Mouse (Mus musculus) hindbrain, embryonic 15.5 days (tissue): ENCODE data around the gene Ssrp1. TPM values are rescaled to one million over a fixed set of nuclear protein-coding genes. Genes with fewer than 3 reads are reported as not detected.

Experiments used
- ATAC-seq: fragments of 200-750 bp; cut with Nextera tagmentation; 2 replicates; pipeline ENCODE4 v1.8.0; 2017; ENCODE audit warnings: low read depth, moderate number of reproducible peaks, moderate TSS enrichment; ENCODE audit not compliant: low FRiP score
- H3K27ac ChIP-seq: fragments of 300-500 bp; sonication (generic); replicated peaks from 2 replicates; pipeline ENCODE4 v1.5.1; 2015; ENCODE audit warnings: mild to moderate bottlenecking, inconsistent platforms
- H3K27me3 ChIP-seq: fragments of 300-500 bp; sonication (generic); 2 replicates; pipeline ENCODE4 v1.6.1; 2015; ENCODE audit warnings: control low read depth, inconsistent platforms
- H3K36me3 ChIP-seq: fragments of 300-500 bp; sonication (generic); 2 replicates; pipeline ENCODE4 v1.6.1; 2015; ENCODE audit warnings: control low read depth, inconsistent platforms
- H3K4me1 ChIP-seq: fragments of 300-500 bp; sonication (generic); replicated peaks from 2 replicates; pipeline ENCODE4 v1.6.1; 2015; ENCODE audit warnings: control low read depth, inconsistent platforms
- H3K4me2 ChIP-seq: fragments of 300-500 bp; sonication (generic); 2 replicates; pipeline ENCODE4 v1.6.1; 2015; ENCODE audit warnings: moderate library complexity, mild to moderate bottlenecking, inconsistent platforms
- H3K4me3 ChIP-seq: fragments of 300-500 bp; sonication (generic); 2 replicates; pipeline ENCODE4 v1.5.1; 2015; ENCODE audit warnings: mild to moderate bottlenecking, inconsistent platforms
- H3K9ac ChIP-seq: fragments of 300-500 bp; sonication (generic); 2 replicates; pipeline ENCODE4 v1.6.1; 2015; ENCODE audit warnings: inconsistent platforms
- H3K9me3 ChIP-seq: fragments of 300-500 bp; sonication (generic); 2 replicates; pipeline ENCODE4 v1.6.1; 2016; ENCODE audit warnings: control low read depth, inconsistent platforms
- WGBS: fragments of 180-500 bp; shearing (Covaris S2); methylation state at CpG from one replicate; pipeline ENCODE4 v1.1.7; 2015; 5-methylcytosine and 5-hydroxymethylcytosine counted together
- polyA plus RNA-seq: library from polyadenylated mRNA; unstranded; fragments of >200 nt; fragmentation: Nextera tagmentation; extraction: Ambion mirVana; gene quantifications from 2 replicates; pipeline ENCODE4 v1.2.1, GENCODE M21; 2015

Gene Ssrp1
- polyA plus RNA-seq, 1 experiment from 2014 or later, result 171 TPM

- Histone ChIP-seq H3K9me3 (no peaks in the 10 kb centered on the region), H3K27ac (no peak overlapping the region), H3K4me2 (no peak overlapping the region), H3K4me1 (peaks cover 6% of the 10 kb centered on the region; the same call in 1 of the 2 replicates), H3K9ac (no peak overlapping the region), H3K4me3 (no peak overlapping the region), H3K27me3 (no peaks in the 10 kb centered on the region), H3K36me3 (no peaks in the 10 kb centered on the region)
- ATAC-seq, result no peak
- 92% methylated on average over 14 of the region's 14 CpGs for WGBS
These were observed 24.4 kb upstream of the Ssrp1 start for GRCm38 (mm10) chr2:85012679-85013078.

- no peaks in the 10 kb centered on the region for H3K36me3 ChIP-seq
- no peak for ATAC-seq
- WGBS, result 91% methylated on average over 5 of the region's 5 CpGs
- H3K9me3 ChIP-seq, result no peaks in the 10 kb centered on the region
- no peaks in the 10 kb centered on the region for H3K27me3 ChIP-seq
- no peak overlapping the region for H3K9ac ChIP-seq
- H3K4me2 ChIP-seq, result no peak overlapping the region
- no peak overlapping the region for H3K27ac ChIP-seq
- H3K4me1 ChIP-seq, result peaks cover 6% of the 10 kb centered on the region; the same call in 1 of the 2 replicates
- H3K4me3 ChIP-seq, result no peak overlapping the region
These were observed 23.0 kb upstream of the Ssrp1 start for GRCm38 (mm10) chr2:85013826-85014587.

DNA sequence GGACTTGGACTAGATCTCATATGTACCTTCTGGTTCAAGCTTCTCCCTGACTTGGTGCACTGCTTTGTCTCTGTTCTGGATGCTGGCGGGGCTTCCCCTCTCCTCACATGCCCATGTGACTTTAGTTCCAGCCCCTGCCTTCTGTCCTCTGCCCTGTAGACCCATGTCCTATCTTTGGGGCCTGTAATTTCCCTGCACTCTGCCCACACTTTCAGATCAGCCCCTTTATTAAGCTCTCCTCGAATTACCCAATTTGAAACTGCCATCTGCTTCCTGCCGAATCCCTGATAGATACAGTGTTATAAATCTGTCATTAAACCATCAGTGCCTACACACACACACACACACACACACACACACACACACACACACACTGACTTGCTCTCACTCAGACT lies 22.4 kb upstream of the Ssrp1 start:
- no peak for ATAC-seq

DNA sequence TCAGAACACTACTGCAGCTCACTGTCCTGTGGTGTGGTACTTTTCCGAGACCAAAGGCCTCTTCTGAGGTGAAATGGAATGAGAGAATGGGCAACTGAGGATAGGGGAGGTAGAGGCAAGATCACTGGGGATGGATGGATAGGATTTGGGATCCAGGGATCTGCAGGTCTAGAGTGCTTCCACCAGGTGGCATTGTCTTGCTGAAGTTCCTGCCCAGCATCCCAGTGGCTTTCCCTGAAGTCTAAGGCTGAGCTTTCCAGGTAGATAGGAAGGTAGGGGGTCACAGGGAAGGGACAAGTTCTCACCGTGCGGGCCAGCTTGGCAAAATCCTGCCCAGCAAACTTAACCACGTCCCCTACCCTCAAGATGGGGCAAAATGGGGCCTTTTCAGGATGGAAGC lies 15.0 kb upstream of the Ssrp1 start:
- Histone ChIP-seq H3K4me1 (no peaks in the 10 kb centered on the region), H3K27ac (no peak overlapping the region), H3K27me3 (no peaks in the 10 kb centered on the region), H3K4me3 (no peak overlapping the region), H3K9ac (no peak overlapping the region), H3K9me3 (no peaks in the 10 kb centered on the region), H3K4me2 (no peak overlapping the region), H3K36me3 (no peaks in the 10 kb centered on the region)
- no peak for ATAC-seq
- WGBS, result 29% methylated on average over 4 of the region's 4 CpGs

More for the DNA sequence above, 22.4 kb upstream of the Ssrp1 start:
- Histone ChIP-seq H3K4me1 (peaks cover 6% of the 10 kb centered on the region; the same call in 1 of the 2 replicates), H3K9ac (no peak overlapping the region), H3K27me3 (no peaks in the 10 kb centered on the region), H3K36me3 (no peaks in the 10 kb centered on the region), H3K4me2 (no peak overlapping the region), H3K9me3 (no peaks in the 10 kb centered on the region), H3K4me3 (no peak overlapping the region), H3K27ac (no peak overlapping the region)
- 69% methylated on average over 3 of the region's 3 CpGs for WGBS

- Histone ChIP-seq H3K9ac (no peak overlapping the region), H3K9me3 (no peaks in the 10 kb centered on the region), H3K27me3 (no peaks in the 10 kb centered on the region), H3K27ac (no peak overlapping the region), H3K4me1 (no peaks in the 10 kb centered on the region), H3K36me3 (no peaks in the 10 kb centered on the region), H3K4me3 (no peak overlapping the region), H3K4me2 (no peak overlapping the region)
- 87% methylated on average over 3 of the region's 3 CpGs for WGBS
- ATAC-seq, result no peak
These were observed 10.9 kb upstream of the Ssrp1 start for GRCm38 (mm10) chr2:85026178-85026577.

GRCm38 (mm10) chr2:85027281-85027680 lies 9.8 kb upstream of the Ssrp1 start:
- H3K36me3 ChIP-seq, result no peaks in the 10 kb centered on the region
- no peak overlapping the region for H3K4me3 ChIP-seq
- no peak for ATAC-seq
- no peak overlapping the region for H3K9ac ChIP-seq
- no peaks in the 10 kb centered on the region for H3K9me3 ChIP-seq
- no peak overlapping the region for H3K27ac ChIP-seq
- 81% methylated on average over 5 of the region's 5 CpGs for WGBS
- H3K4me2 ChIP-seq, result no peak overlapping the region
- no peaks in the 10 kb centered on the region for H3K27me3 ChIP-seq
- no peaks in the 10 kb centered on the region for H3K4me1 ChIP-seq

GRCm38 (mm10) chr2:85029897-85030296 lies 7.1 kb upstream of the Ssrp1 start:
- Histone ChIP-seq H3K27me3 (no peaks in the 10 kb centered on the region), H3K4me3 (no peak overlapping the region), H3K9me3 (no peaks in the 10 kb centered on the region), H3K4me1 (no peaks in the 10 kb centered on the region), H3K36me3 (no peaks in the 10 kb centered on the region), H3K27ac (no peak overlapping the region), H3K9ac (no peak overlapping the region), H3K4me2 (no peak overlapping the region)
- WGBS, result 60% methylated on average over 6 of the region's 6 CpGs
- ATAC-seq, result no peak

- Histone ChIP-seq H3K4me3 (no peak overlapping the region), H3K27ac (no peak overlapping the region)
- WGBS, result 70% methylated on average over 6 of the region's 6 CpGs
These were observed 6.0 kb upstream of the Ssrp1 start for GRCm38 (mm10) chr2:85030989-85031388.

DNA sequence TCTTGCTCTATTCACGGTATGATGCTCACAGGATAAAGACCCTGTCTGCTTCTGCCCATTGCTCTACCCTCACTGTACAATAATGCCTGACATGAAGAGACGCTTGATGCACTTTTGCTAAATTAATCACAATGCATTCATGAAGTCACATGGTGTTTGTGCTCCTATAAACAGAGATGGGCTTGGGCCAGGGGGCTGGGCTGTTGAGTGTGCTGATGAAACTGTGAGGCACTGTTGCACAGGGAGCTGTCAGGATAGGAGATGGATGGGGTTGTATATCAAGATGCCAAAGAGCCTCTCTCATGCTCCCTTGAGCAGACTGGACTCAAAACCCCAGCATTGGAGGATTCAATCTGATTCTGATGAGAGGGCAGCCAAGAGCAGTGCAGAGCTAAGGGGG lies 3.9 kb upstream of the Ssrp1 start:
- Histone ChIP-seq H3K4me2 (no peak overlapping the region), H3K36me3 (no peaks in the 10 kb centered on the region), H3K27ac (no peak overlapping the region), H3K4me1 (peaks cover 14% of the 10 kb centered on the region), H3K9me3 (no peaks in the 10 kb centered on the region), H3K27me3 (no peaks in the 10 kb centered on the region), H3K4me3 (no peak overlapping the region), H3K9ac (no peak overlapping the region)
- WGBS, result 83% methylated on average over 2 of the region's 2 CpGs
- no peak for ATAC-seq

More at GRCm38 (mm10) chr2:85030989-85031388, 6.0 kb upstream of the Ssrp1 start:
- ATAC-seq, result no peak
- no peaks in the 10 kb centered on the region for H3K9me3 ChIP-seq
- no peak overlapping the region for H3K4me2 ChIP-seq
- peaks cover 2% of the 10 kb centered on the region for H3K4me1 ChIP-seq
- H3K27me3 ChIP-seq, result no peaks in the 10 kb centered on the region
- H3K36me3 ChIP-seq, result no peaks in the 10 kb centered on the region
- no peak overlapping the region for H3K9ac ChIP-seq

DNA sequence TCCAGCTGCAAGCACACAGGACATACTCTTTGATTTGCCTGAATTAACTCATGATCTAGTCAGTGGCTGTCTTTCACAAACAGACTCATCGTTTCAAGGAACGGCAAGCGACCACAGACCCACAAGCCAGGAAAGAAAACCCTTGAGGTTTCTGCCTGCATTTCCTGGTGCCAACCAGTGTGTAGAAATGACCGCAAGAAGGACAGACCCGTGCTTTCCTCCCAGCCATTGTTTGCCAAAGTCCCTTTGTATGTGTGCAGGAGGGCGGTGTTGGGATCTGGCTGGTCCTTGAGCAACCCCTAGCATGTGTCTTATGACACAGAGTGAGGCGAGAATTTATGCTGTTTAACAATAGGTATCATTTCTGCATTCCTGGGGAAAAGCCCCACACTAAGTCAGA lies 2.9 kb upstream of the Ssrp1 start:
- Histone ChIP-seq H3K27me3 (no peaks in the 10 kb centered on the region), H3K9ac (no peak overlapping the region), H3K27ac (no peak overlapping the region), H3K36me3 (no peaks in the 10 kb centered on the region), H3K4me1 (peaks cover 20% of the 10 kb centered on the region), H3K4me2 (no peak overlapping the region), H3K4me3 (no peak overlapping the region), H3K9me3 (no peaks in the 10 kb centered on the region)
- 78% methylated on average over 7 of the region's 7 CpGs for WGBS
- no peak for ATAC-seq

DNA sequence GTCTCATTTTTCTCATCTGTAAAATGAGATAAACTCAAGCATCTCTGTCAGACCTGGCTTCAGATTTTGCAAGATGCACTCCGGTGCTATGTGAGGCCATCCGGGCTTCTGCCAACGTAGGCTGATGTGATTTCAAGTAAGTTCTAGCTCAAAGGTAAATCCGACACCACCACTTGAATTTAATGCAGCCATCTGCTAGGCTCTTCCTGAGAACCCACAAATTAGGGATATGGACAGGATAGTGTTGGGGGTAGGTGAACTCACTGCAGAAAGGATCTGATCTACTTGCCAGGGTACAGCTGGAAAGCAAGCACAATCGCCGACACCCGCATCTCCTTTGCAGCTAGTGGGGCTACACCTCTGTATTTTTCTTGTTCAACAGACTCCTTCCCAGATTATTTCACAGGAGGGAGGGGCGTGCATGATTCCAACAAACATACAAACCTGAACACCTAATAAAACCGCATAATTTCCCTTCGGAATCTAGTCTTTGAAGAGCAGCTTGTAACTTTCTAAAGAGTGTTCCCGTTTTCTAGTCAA lies 457 bp upstream of the Ssrp1 start:
- H3K27me3 ChIP-seq, result no peaks in the 10 kb centered on the region
- H3K4me3 ChIP-seq, result peak overlapping the region; percentile 75
- H3K9me3 ChIP-seq, result no peaks in the 10 kb centered on the region
- peak overlapping the region; percentile 91 for H3K9ac ChIP-seq
- H3K4me2 ChIP-seq, result peak overlapping the region; percentile 83
- H3K36me3 ChIP-seq, result peaks cover 23% of the 10 kb centered on the region
- peaks cover 20% of the 10 kb centered on the region for H3K4me1 ChIP-seq
- H3K27ac ChIP-seq, result peak overlapping the region; percentile 83
- 12% methylated on average over 11 of the region's 11 CpGs for WGBS
- peak; percentile 57 for ATAC-seq

DNA sequence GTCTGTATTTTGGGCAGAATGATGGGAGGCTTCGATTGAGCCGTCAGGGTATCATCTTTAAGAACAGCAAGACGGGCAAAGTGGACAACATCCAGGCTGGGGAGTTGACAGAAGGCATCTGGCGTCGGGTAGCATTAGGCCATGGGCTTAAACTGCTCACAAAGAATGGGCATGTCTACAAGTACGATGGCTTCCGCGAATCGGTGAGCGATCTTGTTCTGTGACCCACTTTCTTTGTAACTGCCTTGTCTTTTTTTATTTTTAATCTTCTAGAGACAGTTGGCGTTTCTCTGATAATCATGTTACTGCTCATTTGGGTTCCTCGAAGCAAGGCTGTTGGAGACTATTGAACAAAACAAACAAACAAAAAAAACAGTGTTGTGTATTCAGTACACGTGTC lies 1.3 kb downstream of the Ssrp1 start:
- no peak for ATAC-seq

More for the DNA sequence above, 1.3 kb downstream of the Ssrp1 start:
- H3K4me3 ChIP-seq, result peak overlapping the region; percentile 75
- peak overlapping the region; percentile 91 for H3K9ac ChIP-seq
- H3K4me1 ChIP-seq, result peaks cover 20% of the 10 kb centered on the region
- H3K27me3 ChIP-seq, result no peaks in the 10 kb centered on the region
- no peak overlapping the region for H3K27ac ChIP-seq
- peaks cover 40% of the 10 kb centered on the region for H3K36me3 ChIP-seq
- 84% methylated on average over 13 of the region's 13 CpGs for WGBS
- H3K4me2 ChIP-seq, result peak overlapping the region; percentile 83
- no peaks in the 10 kb centered on the region for H3K9me3 ChIP-seq
